ENCODE assay signal across 12 mouse cellular contexts in genomic region chr7:141478270-141478748, GRCm38 (mm10). TPM values are rescaled to one million over a fixed set of nuclear protein-coding genes. Genes with fewer than 3 reads are reported as not detected.
DNase-seq lines count a peak whose midpoint lies in the region; ATAC-seq and TF ChIP-seq lines count a peak whose summit lies in the region.
"Had no signal": no experiment of that assay in that cellular context is flagged by ENCODE, and none has a peak within 500 bp of the region (broad histone marks: within the 10 kb centered on the region; RNA-seq: fewer than 3 reads in every experiment).

No protein-coding gene starts in this region.

- no peak for ATAC-seq in intestine, embryonic 15.5 days
- ATAC-seq in stomach, embryonic 16.5 days (ENCODE audit: insufficient read depth, low FRiP score), result no peak
- ATAC-seq: activated CD4-positive, CD25-positive, alpha-beta regulatory T cell, adult 4 months had no signal

- peak; percentile 50 to 54 for DNase-seq in heart, adult 18-20 months
- DNase-seq in heart, adult 8-10 months (ENCODE audit: low spot score), result no peak
- DNase-seq in ovary, adult 18-20 months (ENCODE audit: low spot score), result peak; percentile 64
- DNase-seq in ovary, postnatal 10 days (ENCODE audit: low spot score), result no peak
- DNase-seq in thymus, adult 2 months, result no peak
- DNase-seq in left cerebral cortex, postnatal 25 days (ENCODE audit: low spot score in 2 of 2), result no peak
- DNase-seq: cerebellum, postnatal 14 days; kidney, adult 18-20 months; thymus, adult 18-20 months had no signal

- H3K4me2 ChIP-seq in intestine, embryonic 15.5 days (replicated peaks), result peak overlapping the region; percentile 83; the same call in 1 of the 2 replicates
- H3K4me2 ChIP-seq in stomach, embryonic 16.5 days (ENCODE audit: low read depth, low read length), result no peak overlapping the region

- H3K4me3 ChIP-seq in intestine, embryonic 15.5 days (replicated peaks), result no peak overlapping the region
- no peak overlapping the region for H3K4me3 ChIP-seq in stomach, embryonic 16.5 days (replicated peaks; ENCODE audit: low read length)
- H3K4me3 ChIP-seq in thymus, adult 2 months (ENCODE audit: control insufficient read depth, insufficient read depth, low read length), result no peak overlapping the region

- no peak for TF ChIP-seq POLR2A in thymus, adult 2 months (IDR thresholded peaks at IDR 0.05; ENCODE audit: control insufficient read depth, extremely low read depth, insufficient read depth, low read length, poor library complexity)

- intact Hi-C loops in left cerebral cortex, postnatal 25 days (cut with DNase I), result no loop called here

- H3K4me1 ChIP-seq in intestine, embryonic 15.5 days (replicated peaks), result peaks cover 61% of the 10 kb centered on the region
- peaks cover 55% of the 10 kb centered on the region for H3K4me1 ChIP-seq in stomach, embryonic 16.5 days (ENCODE audit: control insufficient read depth, insufficient read depth, low read length)
- peaks cover 48% of the 10 kb centered on the region for H3K4me1 ChIP-seq in thymus, adult 2 months (replicated peaks; ENCODE audit: control insufficient read depth, insufficient read depth, low read length)

- peaks cover 11% of the 10 kb centered on the region for H3K27me3 ChIP-seq in intestine, embryonic 15.5 days (replicated peaks)
- 0 out of 2 replicates have a peak, but pooled peaks cover 8% of the 10 kb centered on the region for H3K27me3 ChIP-seq in stomach, embryonic 16.5 days (ENCODE audit: control insufficient read depth, insufficient read depth, low read length)
- peaks cover 11% of the 10 kb centered on the region; the same call in 1 of the 2 replicates for H3K27me3 ChIP-seq in thymus, adult 2 months (ENCODE audit: control insufficient read depth, insufficient read depth, low read length)

- peak overlapping the region; percentile 97 for H3K27ac ChIP-seq in intestine, embryonic 15.5 days
- H3K27ac ChIP-seq in stomach, embryonic 16.5 days (ENCODE audit: low read length), result peak overlapping the region; percentile 97; the same call in 1 of the 2 replicates
- H3K27ac ChIP-seq in thymus, adult 2 months (ENCODE audit: control insufficient read depth, insufficient read depth, low read length), result no peak overlapping the region

- 47% methylated on average over 5 of the region's 5 CpGs for WGBS in intestine, embryonic 15.5 days
- 63% methylated on average over 5 of the region's 5 CpGs for WGBS in stomach, embryonic 16.5 days
- WGBS in thymus, adult 2 months, result 7% methylated on average over 5 of the region's 5 CpGs

- H3K9ac ChIP-seq in intestine, embryonic 15.5 days, result 0 out of 2 replicates have a peak overlapping the region, but pooled peaks have one; percentile 1
- H3K9ac ChIP-seq in stomach, embryonic 16.5 days (ENCODE audit: low read length), result 0 out of 2 replicates have a peak overlapping the region, but pooled peaks have one; percentile 82

- no peaks in the 10 kb centered on the region for H3K36me3 ChIP-seq in intestine, embryonic 15.5 days
- no peaks in the 10 kb centered on the region for H3K36me3 ChIP-seq in stomach, embryonic 16.5 days (ENCODE audit: control insufficient read depth, insufficient read depth, low read length)
- no peaks in the 10 kb centered on the region for H3K36me3 ChIP-seq in thymus, adult 2 months (ENCODE audit: control insufficient read depth, insufficient read depth, low read length)

- H3K9me3 ChIP-seq in intestine, embryonic 15.5 days, result no peaks in the 10 kb centered on the region
- no peaks in the 10 kb centered on the region for H3K9me3 ChIP-seq in stomach, embryonic 16.5 days (replicated peaks; ENCODE audit: control insufficient read depth, low read length)

- TF ChIP-seq CTCF in thymus, adult 2 months (IDR thresholded peaks at IDR 0.05; ENCODE audit: borderline replicate concordance, control insufficient read depth, extremely low read depth, insufficient read depth, low read length, poor library complexity), result no peak

RNA-seq across cellular contexts. Expression of gene Tspan4, which starts 3.3 kb away (rescaled TPM):
- total RNA-seq in heart, adult 18-20 months (2021), result 10 to 100 TPM; 18.9 to 22.9 TPM
- total RNA-seq in heart, adult 8-10 months (2022), result 10 to 100 TPM; 25.8 to 45.3 (median 42.8) TPM
- polyA plus RNA-seq in intestine, embryonic 15.5 days (2015; fragmentation: Nextera tagmentation; extraction: Ambion mirVana), result 60.7 and 67.8 TPM in 2 replicates
- polyA plus RNA-seq in stomach, embryonic 16.5 days (2015; fragmentation: Nextera tagmentation; extraction: Ambion mirVana), result 67.4 and 69.6 TPM in 2 replicates
- polyA plus RNA-seq in thymus, adult 2 months (2012; rRNA removed), result 36.9 and 45.1 TPM in 2 replicates
- total RNA-seq in left cerebral cortex, postnatal 25 days (2021), result 10 to 100 TPM; 13.8 to 16.6 TPM

RNA-seq across cellular contexts. Expression of gene Polr2l, which starts 3.4 kb away (rescaled TPM):
- total RNA-seq in heart, adult 18-20 months (2021), result 10 to 100 TPM; 82.3 to 97.7 TPM
- 10 to 100 TPM; 75.5 to 93.4 (median 84.3) TPM for total RNA-seq in heart, adult 8-10 months (2022)
- 57.9 and 61.9 TPM in 2 replicates for polyA plus RNA-seq in intestine, embryonic 15.5 days (2015; fragmentation: Nextera tagmentation; extraction: Ambion mirVana)
- polyA plus RNA-seq in stomach, embryonic 16.5 days (2015; fragmentation: Nextera tagmentation; extraction: Ambion mirVana), result 62.4 and 63.1 TPM in 2 replicates
- 31.1 and 39.3 TPM in 2 replicates for polyA plus RNA-seq in thymus, adult 2 months (2012; rRNA removed)
- total RNA-seq in left cerebral cortex, postnatal 25 days (2021), result 10 to 100 TPM; 40.8 to 45.7 TPM

RNA-seq across cellular contexts. Expression of gene Cd151, which starts 11.1 kb away (rescaled TPM):
- total RNA-seq in heart, adult 18-20 months (2021), result 100 to 1,000 TPM; 320 to 330 TPM
- total RNA-seq in heart, adult 8-10 months (2022), result 100 to 1,000 TPM; 331 to 351 (median 345) TPM
- 21.5 and 25.5 TPM in 2 replicates for polyA plus RNA-seq in intestine, embryonic 15.5 days (2015; fragmentation: Nextera tagmentation; extraction: Ambion mirVana)
- polyA plus RNA-seq in stomach, embryonic 16.5 days (2015; fragmentation: Nextera tagmentation; extraction: Ambion mirVana), result 39.1 and 40.3 TPM in 2 replicates
- polyA plus RNA-seq in thymus, adult 2 months (2012; rRNA removed), result 132 and 186 TPM in 2 replicates
- 10 to 100 TPM; 25.3 to 29.6 TPM for total RNA-seq in left cerebral cortex, postnatal 25 days (2021)

RNA-seq across cellular contexts. Expression of gene Cracr2b, which starts 17.4 kb away (rescaled TPM):
- 10 to 100 TPM; 22.5 to 23.3 TPM for total RNA-seq in heart, adult 18-20 months (2021)
- total RNA-seq in heart, adult 8-10 months (2022), result 10 to 100 TPM; 17.7 to 24.2 (median 19.1) TPM
- polyA plus RNA-seq in intestine, embryonic 15.5 days (2015; fragmentation: Nextera tagmentation; extraction: Ambion mirVana), result 16.5 and 22.0 TPM in 2 replicates
- 21.4 and 25.3 TPM in 2 replicates for polyA plus RNA-seq in stomach, embryonic 16.5 days (2015; fragmentation: Nextera tagmentation; extraction: Ambion mirVana)
- 10.0 and 14.9 TPM in 2 replicates for polyA plus RNA-seq in thymus, adult 2 months (2012; rRNA removed)
- 1 to 10 TPM; 2.5 to 4.1 TPM for total RNA-seq in left cerebral cortex, postnatal 25 days (2021)
- polyA plus RNA-seq: activated CD4-positive, CD25-positive, alpha-beta regulatory T cell, adult 4 months had no signal

RNA-seq across cellular contexts. Expression of gene Pnpla2, which starts 23.3 kb away (rescaled TPM):
- total RNA-seq in heart, adult 18-20 months (2021), result 100 to 1,000 TPM; 387 to 566 TPM
- 100 to 1,000 TPM; 419 to 549 (median 431) TPM for total RNA-seq in heart, adult 8-10 months (2022)
- 35.1 and 38.1 TPM in 2 replicates for polyA plus RNA-seq in intestine, embryonic 15.5 days (2015; fragmentation: Nextera tagmentation; extraction: Ambion mirVana)
- 34.0 and 38.5 TPM in 2 replicates for polyA plus RNA-seq in stomach, embryonic 16.5 days (2015; fragmentation: Nextera tagmentation; extraction: Ambion mirVana)
- polyA plus RNA-seq in thymus, adult 2 months (2012; rRNA removed), result 256 and 296 TPM in 2 replicates
- 10 to 100 TPM; 21.4 to 28.6 TPM for total RNA-seq in left cerebral cortex, postnatal 25 days (2021)

Comparison
In these comparisons a context has a peak if more than half of its experiments do, and no peak if none do; other contexts are left out.
1. DNase-seq: peak in heart, adult 18-20 months (2 of 2) and ovary, adult 18-20 months (single experiment); none in heart, adult 8-10 months (single experiment), ovary, postnatal 10 days (single experiment), thymus, adult 2 months (single experiment) and left cerebral cortex, postnatal 25 days (0 of 2).
2. RNA of gene Cd151, which starts 11.1 kb away (total RNA-seq): 331 to 351 TPM in heart, adult 8-10 months and 320 to 330 TPM in heart, adult 18-20 months; 25.3 to 29.6 TPM in left cerebral cortex, postnatal 25 days; every median in the first group is over 10 times any median in the second.